Mouse (Mus musculus) adrenal gland, adult 2 months (tissue): ENCODE data around the gene Xpr1. TPM values are rescaled to one million over a fixed set of nuclear protein-coding genes. Genes with fewer than 3 reads are reported as not detected.
"Not testable (repeated sequence)": the region's sequence is repeated elsewhere in the genome, so short reads cannot be mapped to it uniquely, and the experiment has no call there.

Experiments used
- DNase-seq: peaks from one replicate; pipeline ENCODE4 v3.0.0; 2021
- polyA plus RNA-seq: library from polyadenylated mRNA; depleted of rRNA; stranded (reverse); fragments of >200 nt; gene quantifications from 2 replicates; pipeline ENCODE4 v1.2.3, GENCODE M21; 2012
- total RNA-seq, 2 experiments: library from RNA; stranded (reverse); gene quantifications; 2 replicates each; pipeline ENCODE4 v1.2.3; 2021

Xpr1 gene
- total and polyA plus RNA-seq, 3 experiments, result 7.5 to 46.6 (median 36.4) TPM

DNA sequence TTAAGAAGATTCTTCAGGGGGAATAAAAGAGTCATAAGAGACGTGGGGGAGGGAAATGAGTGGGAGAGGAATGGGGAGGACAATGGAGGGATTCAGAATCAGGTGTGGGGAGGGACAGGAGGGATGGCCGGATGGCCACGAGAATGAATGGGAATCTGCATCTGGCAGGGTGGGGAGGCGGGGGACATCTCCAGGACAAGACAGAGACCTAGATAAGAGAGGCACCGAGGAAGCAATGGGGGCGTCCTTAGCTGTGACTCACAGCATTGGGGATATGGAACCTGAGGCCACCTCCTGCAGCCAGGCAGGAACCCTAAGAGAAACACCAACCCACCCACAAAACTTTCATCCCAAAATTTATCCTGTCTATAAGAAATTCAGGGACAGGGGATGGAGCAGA lies 81.3 kb downstream of the Xpr1 start:
- DNase-seq, result no peak

DNA sequence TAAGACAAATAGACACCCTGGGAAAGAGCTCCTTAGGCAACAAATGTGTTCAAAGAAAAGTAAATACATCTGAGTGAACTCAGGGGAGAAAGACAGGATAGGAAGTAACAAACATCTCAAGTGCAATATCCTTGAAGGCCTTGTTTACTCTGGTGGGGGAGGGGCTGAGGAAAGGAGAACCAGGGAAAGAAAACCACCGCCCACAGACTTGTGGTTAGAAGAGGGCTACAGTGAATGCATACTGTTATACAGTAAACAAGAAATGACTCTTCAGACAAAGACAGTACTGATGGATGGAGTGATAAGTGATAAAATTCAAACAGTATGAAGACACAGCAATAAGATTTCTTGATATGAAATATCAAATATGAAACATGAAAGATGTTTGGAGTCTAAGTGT lies 95.0 kb downstream of the Xpr1 start:
- DNase-seq, result no peak

DNA sequence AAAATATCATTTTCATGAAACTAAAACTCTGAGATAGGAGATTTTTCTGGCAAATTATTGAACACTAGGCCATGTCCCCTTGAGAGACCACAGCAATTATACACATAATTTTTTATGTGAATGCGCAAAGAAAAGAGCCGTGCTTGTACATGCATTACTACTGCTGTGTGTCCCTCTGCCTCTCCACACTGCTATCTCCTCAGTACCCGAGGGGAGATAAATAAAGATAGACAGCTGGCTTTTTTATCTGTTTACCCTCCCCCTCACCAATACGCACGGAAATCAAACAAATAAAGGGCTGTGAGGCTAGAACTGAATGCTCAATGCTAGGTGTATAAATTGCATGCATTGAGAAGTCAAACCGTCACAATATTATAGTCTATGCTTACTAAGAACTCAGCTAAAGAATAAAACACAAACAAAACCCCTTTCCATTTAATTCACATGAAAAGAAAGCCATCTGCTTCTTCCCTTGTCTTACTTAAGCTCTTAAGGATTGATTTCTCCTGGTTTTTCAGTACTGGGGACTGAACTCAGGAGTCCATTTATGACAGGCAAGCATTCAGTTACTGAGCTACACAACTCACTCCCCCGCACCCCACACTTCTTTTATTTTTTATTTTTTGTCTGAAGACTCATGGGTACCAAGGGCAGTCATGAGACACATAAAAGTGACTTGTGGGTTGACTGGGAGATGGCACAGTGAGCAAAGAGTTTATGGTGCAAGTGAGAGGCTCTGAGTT lies 97.0 kb downstream of the Xpr1 start:
- no peak for DNase-seq

DNA sequence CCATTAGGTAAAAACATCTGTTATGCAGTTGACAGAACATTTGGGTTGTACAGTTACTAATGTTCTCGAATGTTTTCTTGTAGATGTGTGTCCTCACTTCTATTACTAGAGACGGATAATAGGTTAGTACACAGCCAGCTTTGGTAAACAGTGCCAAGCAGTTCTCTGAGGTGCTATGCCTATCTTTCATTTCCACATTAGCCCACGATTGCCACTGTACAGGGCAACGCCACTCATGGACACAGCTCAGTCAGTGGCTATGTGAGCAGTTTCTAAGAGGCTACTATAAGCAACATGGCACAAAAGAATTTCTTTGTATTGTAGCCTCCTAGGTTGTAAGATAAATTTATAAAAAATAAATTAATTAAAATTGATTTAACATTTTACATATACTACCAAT lies 97.7 kb downstream of the Xpr1 start:
- no peak for DNase-seq

DNA sequence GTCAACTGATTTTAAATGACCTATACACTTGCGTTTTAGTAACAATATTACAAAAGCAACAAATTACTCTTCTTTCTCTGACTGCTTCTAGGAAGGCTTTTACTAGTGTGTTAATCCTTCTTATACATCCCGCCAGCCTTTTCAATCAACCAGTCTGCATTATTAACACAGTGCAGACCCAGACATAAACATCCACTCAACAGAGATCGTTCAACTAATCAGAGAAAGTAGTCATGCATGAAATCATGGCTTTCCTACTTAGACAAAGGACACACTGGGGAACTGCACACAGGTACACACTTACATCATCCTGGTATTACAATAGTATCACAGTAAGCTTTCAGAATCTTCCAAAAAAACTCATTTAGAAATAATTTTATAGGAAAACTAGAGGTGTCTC lies 105.5 kb downstream of the Xpr1 start:
- no peak for DNase-seq

DNA sequence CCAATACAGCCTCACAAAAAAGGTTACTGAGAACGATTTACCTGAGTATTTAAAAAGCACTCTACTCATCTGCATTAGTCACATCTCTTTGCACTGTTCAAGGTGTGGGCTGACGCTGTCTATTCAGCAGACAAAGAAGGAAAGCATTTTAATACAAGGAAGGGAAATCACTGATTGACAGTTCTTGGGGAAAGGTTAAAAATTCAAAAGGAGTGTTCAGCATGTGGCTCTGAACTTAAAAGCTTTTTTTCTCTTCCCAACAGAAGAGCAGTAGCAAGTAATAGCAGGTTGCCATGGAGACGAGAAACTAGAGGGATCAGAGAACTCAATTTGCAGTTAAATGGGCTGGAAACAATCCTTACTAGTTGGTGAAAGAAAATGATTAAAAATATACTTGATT lies 110.3 kb downstream of the Xpr1 start:
- DNase-seq, result no peak

DNA sequence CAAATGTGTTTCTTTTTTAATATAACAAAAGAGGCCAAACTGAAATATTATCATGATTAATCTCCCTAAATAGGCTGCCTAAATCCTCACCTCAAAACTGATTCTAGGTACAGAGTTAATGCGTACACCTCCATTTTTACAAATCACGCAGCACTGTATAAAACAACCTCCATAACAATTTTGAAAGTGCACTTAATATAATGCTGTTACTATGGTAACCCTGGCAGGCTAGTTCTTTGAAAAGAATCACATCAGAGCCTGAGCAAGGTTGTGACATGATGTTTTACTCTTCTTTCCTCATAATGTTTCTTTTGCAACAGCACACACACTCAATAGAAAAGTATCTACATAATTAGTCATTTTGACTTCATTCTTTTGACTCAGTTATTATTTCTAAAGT lies 113.8 kb downstream of the Xpr1 start:
- DNase-seq, result no peak

DNA sequence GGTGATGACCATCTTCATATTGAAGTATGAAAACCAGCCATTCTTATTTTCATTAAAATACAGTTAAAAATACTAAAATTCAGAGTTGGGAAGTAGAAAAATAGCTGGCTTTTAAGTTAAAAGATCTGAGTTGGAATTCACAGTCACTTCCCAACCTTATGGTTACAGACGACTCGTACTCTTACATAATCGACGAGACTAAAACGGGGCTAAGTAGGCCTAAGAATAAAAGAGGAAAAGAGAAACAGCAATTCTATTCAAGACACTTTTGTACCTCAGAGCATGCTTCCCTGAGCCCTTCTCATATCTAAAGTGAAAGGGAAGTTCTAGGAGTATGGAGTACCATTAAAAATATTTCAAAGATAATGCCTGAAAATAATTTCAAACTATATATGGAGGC lies 119.6 kb downstream of the Xpr1 start:
- DNase-seq, result no peak

DNA sequence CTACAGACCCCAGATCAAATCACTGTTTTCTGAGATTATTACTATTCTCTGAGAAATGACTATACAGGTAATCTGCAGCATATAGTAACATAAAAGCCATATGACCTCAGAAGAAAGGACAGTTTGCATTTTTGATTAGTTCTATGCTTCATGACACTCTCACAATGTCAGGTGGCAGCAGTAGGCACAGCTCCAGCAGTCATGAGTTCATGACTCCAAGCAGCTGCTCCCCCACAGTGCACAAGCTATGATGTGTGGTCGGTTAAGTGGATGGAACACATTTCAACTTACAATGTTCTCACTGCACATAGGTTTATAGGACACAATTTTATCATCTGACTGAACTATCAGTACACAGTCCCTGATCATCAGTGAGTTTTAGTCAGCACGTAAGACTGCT lies 120.0 kb downstream of the Xpr1 start:
- DNase-seq, result no peak

DNA sequence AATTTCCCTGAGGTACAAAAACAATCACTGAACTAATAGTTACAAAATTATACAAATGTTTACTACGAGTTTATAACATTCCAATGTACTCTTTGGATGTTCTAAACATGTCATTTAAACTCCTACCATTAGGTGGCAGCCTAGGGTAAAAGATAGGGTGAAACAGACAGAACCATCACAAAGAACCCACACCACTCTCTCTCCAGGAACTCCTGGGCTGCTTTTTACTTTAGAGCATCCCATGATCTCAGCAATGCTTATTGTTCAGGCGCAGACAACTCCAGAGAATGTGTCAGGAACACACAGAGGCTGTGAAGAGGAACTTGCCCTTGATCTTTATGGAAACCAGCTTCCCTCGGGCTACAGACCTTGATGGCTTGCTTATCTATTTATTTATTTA lies 123.8 kb downstream of the Xpr1 start:
- DNase-seq, result peak; percentile 36

DNA sequence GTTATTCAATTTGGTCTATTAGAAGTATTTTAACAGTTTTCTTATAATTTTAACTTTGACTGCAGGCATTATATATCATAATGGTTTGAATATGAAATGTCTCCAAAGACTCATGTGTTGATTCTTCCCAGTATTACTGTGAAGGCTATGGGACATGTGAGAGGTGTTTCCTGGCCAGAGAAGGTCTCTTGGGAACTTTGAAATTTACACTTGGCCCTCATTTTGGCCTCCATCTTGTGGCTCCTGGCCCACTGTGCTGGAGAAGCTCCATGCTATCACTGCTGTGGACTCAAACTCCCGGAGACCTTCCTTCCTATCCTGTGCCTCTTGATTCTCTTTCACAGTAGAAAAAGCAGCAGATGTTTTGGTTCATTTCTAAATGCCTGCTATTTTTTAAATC lies 127.8 kb downstream of the Xpr1 start:
- no peak for DNase-seq

DNA sequence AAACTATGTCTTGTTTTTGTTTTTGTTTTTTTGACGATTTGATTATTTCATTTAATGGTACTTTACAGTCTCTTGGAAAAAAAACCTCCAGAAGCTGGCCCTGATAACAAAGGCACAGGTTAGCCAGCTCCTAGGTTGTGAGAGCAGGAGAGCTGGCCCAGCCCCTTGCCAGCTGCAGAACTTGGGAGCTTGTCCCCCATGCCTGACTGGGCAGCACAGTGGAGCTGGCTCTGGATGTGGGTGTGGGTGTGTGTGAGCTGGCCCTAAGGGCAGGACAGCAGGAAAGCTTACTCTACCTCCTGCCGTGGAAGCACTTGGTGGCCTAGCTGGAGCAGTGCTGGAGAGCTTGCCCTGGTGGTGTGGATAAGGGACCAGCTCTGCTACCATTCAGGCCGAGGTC lies 129.2 kb downstream of the Xpr1 start:
- DNase-seq, result no peak

DNA sequence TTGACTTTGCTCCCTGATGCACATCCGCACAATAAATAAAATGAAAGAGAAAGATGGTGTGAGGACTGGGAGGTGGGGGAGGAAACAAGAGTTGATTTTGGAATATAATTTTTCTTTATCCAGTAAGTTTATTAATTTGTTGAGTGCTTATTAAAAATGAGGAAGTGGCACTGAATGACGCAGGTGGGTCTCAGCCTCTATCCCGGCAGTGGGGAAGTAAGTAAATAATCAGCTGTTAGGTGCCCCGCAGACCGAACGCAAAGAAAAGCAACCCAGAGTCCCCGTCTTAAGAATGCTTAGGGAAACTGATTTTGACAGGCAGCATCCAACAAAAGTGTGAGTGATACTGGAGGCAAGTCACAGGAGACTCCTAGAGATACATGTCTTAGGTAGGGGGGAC lies 133.4 kb downstream of the Xpr1 start:
- no peak for DNase-seq

DNA sequence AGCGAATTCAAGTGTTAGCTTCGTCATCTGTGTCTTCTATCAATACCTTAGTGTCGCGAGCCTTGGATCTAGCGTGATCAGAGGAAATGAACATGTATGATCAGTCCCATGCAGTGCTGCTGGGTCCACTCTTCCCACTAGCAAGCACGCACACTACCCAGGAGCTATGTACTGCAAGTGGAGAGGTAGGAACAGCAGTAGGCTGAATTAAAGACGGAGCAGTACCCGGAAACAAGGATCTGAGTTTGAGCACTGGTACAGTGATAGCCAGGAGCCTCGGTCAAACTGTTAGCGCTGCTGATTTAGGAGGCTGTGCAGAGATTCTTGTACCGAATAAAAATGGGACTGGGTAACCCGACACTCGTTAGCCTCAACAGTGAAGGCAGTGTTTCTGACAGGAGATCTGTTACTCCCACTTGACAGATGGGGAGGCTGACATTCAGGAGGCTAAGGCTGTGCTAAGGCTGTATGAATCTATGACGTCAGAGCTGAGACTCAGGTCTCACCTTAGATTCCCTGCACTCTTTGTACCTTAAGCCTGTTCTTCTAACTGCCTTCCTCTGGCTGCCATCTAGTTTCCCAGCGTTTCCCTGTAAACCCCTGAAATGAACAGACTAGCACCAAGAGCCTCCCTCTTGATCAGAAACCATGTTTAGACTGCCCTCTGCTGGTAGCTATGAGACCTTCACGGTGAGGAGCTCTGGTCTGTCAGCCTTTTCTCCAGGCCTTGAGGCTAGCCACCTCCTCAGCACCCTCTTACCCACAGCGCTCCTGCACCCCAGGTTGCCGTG lies 136.0 kb downstream of the Xpr1 start:
- peak; percentile 80 for DNase-seq

DNA sequence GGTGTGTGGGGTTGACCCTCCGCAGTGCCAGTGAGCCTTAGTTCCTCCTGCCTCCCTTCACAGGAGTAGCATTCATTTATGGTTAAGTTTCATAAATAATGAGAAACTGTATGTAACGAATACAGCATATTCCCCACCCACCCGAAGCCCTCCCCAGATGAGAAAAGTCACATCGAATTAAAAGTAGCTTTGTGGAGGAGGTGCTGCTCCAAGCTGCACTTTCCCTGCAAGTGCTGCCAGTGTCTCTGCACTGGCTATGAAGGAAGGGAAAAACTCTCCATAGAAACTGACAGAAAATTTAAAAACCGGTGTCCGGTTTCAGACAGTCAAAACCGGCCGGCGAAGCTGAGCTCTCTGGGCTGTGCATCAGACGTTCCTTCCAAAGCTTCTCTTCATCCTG lies 136.9 kb downstream of the Xpr1 start:
- DNase-seq, result no peak

DNA sequence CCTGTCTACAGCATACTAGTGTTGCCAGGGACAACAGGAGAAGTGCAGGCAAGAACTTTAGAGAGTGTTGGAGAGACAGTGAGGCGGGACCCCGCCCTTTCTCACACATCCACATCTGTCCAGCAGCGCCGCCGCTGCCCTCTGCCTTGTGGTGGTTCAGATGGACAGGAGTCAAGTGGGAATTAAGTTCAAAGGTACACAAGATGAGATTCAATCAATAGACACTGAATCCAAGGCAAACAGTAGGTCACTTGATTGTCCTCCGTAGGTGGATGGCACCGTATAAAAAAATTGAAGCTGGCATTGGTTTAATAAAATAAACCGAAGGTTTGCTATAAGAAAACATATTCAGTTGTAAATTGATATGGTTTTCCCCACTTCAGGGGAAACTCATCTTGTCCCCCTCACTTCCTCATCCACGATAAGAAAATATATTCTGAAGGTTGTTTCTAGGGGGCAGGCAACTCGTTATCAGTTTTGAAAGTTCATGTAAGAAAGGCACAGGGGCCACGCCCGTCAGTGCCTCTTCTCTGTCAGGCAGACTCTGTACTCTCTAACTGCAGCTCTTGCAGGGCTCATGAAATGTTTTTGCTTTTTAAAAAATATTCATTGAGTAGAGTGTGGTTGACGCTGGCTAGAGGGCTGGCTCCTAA lies 140.7 kb downstream of the Xpr1 start:
- no peak for DNase-seq

DNA sequence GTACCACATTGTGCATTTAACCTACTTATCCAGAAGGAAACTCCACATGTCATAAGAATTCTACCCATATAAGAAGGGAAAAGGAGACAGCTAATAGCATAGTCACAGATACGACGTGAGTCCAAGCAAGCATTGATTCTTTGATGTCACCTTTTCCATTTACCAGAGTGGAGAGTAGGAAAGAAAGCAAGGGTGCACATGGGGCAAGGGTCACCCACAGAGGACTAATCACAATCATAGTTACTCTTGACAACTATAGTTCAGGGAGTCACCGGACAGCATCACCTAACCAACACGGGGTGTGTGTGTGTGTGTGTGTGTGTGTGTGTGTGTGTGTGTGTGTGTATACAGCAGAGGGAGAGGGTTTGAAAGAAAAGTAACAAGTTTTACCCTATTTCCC lies 141.4 kb downstream of the Xpr1 start:
- no peak for DNase-seq

DNA sequence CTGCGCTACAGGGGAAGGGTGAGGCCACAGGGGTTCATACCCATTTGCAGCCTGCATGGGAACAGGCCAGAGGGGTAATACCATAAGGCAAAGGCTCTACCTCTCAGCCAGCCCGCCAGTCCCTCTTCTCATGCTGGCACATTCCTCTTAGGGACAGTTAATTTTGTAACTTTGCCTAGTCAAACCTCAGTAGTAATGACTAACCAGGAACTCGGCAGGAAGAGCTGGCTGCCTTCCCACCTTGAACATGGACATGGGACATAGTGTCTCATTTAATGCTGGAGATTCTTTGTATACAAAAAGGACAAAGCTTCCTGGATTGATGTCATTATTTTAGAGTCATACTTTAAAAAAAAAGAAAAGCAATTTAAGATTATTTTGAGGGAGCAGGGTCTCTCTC lies 142.2 kb downstream of the Xpr1 start:
- peak; percentile 36 for DNase-seq

DNA sequence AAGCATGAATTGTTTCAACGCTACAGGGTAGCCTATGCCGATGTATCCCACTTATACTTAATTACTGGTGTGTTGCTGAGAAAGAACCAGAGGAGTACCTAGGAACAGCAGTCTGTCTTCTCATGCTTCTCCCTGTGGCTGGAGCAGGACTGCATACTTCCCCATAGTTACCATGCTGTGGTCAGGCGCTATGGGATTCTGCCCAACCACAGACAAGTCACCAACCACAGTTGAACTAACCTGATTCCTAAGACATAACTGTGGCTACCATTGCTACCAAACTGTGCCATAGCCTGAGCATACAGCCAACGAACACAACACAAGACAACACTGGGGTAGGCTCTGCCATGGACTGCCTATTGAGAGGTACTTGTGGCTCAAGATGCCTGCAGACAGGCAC lies 144.3 kb downstream of the Xpr1 start:
- no peak for DNase-seq

DNA sequence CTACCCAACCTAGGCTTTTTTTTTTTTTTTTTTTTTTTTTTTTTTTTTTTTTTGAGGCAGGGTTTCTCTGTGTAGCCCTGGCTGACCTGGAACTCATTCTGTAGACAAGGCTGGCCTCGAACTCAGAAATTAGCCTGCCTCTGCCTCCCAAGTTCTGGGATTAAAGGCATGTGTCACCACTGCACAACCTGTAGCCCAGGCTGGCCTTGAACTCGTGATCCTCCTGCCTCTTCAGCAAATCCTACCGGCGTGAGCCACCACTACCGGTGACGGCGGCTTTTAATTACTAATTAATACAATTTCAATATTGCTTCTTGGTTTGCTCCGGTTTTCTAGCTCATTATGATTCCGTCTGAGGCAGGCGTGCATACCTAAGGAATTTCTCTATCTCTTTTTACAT lies 154.7 kb downstream of the Xpr1 start:
- DNase-seq, result not testable (repeated sequence)

DNA sequence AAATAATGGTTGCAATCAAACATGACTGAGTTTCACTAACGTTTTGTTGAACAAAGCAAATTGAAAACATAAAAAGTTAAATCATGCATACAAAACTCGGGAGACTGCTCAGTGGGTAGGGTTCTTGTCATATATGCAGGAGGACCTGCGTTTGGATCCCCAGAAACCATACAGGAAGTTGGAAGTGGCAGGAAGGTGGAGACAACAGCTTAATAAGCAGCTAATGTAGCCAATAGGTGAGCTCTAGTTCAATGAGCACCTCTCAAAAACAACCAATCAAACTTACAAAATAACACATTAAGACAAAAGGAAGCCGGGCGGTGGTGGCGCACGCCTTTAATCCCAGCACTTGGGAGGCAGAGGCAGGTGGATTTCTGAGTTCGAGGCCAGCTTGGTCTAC lies 162.9 kb downstream of the Xpr1 start:
- no peak for DNase-seq

DNA sequence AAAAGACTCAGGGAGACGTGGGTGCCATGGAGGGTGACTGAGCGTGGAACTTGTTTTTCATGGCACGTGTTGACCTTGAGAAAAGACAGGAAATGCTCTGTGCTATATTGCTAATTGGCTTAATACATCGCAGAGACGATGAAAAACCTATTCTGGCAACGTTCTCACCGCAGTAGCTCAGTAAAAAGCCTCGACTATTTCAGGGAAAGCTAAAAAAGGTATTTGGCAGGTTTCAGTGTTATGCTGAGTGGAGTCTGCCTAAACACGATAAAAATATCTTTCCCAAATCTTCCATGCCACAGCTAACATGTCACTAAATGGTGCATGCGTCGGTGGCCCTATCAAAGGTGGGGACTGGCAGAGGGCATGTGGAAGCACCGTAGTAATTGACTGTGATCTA lies 164.1 kb downstream of the Xpr1 start:
- DNase-seq, result no peak

DNA sequence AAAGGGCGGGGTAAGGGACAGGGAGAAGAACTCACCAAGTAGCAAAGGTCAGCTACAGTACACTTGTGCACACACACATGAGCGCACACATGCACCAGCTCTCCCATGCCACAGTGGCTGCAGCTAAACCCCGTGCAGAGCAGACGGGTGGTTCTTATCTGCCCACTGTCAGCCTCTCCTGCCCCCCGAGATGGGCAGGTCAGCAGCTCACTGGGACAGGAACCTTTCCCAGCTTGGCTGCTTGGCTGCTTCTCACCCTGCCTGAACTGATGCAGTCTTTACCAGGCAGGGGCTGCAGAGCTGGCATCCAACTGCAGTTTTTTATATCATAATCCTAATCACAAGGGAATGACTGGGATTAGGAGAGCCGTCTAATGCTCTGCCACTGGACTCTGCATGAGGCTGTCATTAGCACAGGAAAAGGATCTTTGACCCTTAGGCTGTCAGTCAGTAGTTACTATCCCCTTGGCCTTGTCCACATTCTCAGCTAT lies 164.5 kb downstream of the Xpr1 start:
- DNase-seq, result no peak
